Mouse (Mus musculus): ENCODE data around the gene Cenpp.

DNA sequence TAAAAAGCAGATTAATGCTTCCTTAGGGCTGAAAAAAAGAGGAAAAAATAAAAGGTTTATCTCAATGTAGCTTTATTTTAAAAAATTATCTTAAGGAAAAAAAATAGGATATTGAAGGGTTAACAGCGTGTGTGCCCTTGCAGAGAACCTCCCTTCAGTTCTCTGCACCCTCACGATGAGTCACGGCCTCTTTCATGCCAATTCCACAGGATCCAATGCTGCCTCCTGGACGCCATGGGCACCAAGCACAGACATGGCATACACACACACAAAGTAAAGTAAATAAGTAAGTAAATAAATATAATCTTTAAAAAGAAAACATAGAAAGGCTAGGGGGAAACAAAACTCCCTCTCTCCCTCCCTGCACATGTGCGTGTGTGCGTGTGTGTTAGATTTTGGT is 9.9 kb downstream of the Cenpp start:
- TF ChIP-seq CTCF (IDR thresholded peaks at IDR 0.05; ENCODE audit: insufficient read depth, low read length) (no peak), POLR2A (IDR thresholded peaks at IDR 0.05; ENCODE audit: borderline replicate concordance, extremely low read depth, low read depth, low read length) (no peak)
